8 mouse cellular contexts compared by ENCODE assay signal in the genomic region with DNA sequence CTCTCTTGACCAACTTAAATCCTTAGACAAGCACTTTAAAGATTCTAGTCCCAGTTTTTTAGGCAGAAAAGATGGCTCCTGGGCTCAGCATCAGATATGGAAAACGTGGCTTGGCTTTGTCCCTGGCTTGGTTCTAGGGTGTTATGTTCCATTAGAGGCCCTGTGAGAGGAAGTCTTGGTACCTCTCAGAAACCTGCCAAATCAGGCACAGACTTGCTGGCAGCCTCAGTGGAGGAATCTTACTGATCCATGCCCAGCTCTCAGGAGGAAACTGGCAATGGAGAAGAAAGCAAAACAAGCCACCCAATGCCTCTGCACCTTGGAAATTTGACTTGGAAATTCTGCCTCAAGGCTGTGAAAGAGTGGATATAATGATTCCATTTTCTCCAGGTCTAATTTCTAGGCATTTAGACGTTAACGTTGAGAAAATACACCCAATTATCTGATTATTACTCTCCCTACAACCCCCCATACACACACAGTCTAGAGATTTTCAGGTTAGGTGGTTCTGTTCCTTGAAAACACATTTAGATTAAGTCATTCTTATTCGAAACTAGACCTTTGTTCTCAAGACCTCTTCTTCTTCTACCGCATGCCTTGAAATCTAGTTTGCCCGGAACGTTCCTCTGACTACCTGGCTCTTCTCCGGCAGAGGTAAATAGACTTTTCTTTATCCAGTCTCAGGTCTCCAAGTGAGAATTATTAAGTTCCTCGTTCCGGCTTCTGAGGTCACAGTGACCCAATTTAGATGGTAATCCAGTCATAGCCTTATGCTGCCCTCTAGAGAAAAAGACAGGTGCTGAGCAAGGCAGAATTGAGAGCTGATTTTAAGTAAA. TPM values are rescaled to one million over a fixed set of nuclear protein-coding genes. Genes with fewer than 3 reads are reported as not detected.
A peak's percentile ranks its signal among the peaks of the same experiment; 100 is the strongest.
DNase-seq lines count a peak whose midpoint lies in the region; ATAC-seq lines count a peak whose summit lies in the region.

No protein-coding gene starts in this region.

- 35% methylated on average over 10 of the region's 10 CpGs for whole genome bisulfite sequencing in embryonic facial prominence, embryonic 11.5 days
- WGBS in hindbrain, embryonic 12.5 days = 36% methylated on average over 10 of the region's 10 CpGs
- 30% methylated on average over 10 of the region's 10 CpGs for WGBS in limb, embryonic 13.5 days
- 34% methylated on average over 10 of the region's 10 CpGs for WGBS in neural tube, embryonic 15.5 days

- ATAC-seq in embryonic facial prominence, embryonic 11.5 days (replicated peaks; ENCODE audit: insufficient number of reproducible peaks, low FRiP score, low TSS enrichment, low read depth) = 0 out of 2 replicates have a peak, but pooled peaks have one; percentile 34
- peak; percentile 63 for ATAC-seq in hindbrain, embryonic 12.5 days (ENCODE audit: low FRiP score)
- peak; percentile 71 for ATAC-seq in limb, embryonic 13.5 days (ENCODE audit: low FRiP score, low read depth)
- ATAC-seq in neural tube, embryonic 15.5 days (ENCODE audit: low FRiP score) = peak; percentile 75; the same call in 1 of the 2 replicates

- no peak overlapping the region for H3K4me3 ChIP-seq in embryonic facial prominence, embryonic 11.5 days (ENCODE audit: low read depth, low read length)
- H3K4me3 ChIP-seq in hindbrain, embryonic 12.5 days = no peak overlapping the region
- no peak overlapping the region for H3K4me3 ChIP-seq in limb, embryonic 13.5 days
- H3K4me3 ChIP-seq in neural tube, embryonic 15.5 days (replicated peaks) = no peak overlapping the region

- H3K9me3 ChIP-seq in embryonic facial prominence, embryonic 11.5 days (replicated peaks; ENCODE audit: control insufficient read depth, low read length) = no peaks in the 10 kb centered on the region
- no peaks in the 10 kb centered on the region for H3K9me3 ChIP-seq in hindbrain, embryonic 12.5 days (replicated peaks)
- no peaks in the 10 kb centered on the region for H3K9me3 ChIP-seq in limb, embryonic 13.5 days
- H3K9me3 ChIP-seq in neural tube, embryonic 15.5 days (replicated peaks) = no peaks in the 10 kb centered on the region

- no peaks in the 10 kb centered on the region for H3K27me3 ChIP-seq in embryonic facial prominence, embryonic 11.5 days (ENCODE audit: control insufficient read depth, insufficient read depth, low read length)
- H3K27me3 ChIP-seq in hindbrain, embryonic 12.5 days = no peaks in the 10 kb centered on the region
- no peaks in the 10 kb centered on the region for H3K27me3 ChIP-seq in limb, embryonic 13.5 days
- H3K27me3 ChIP-seq in neural tube, embryonic 15.5 days (replicated peaks) = no peaks in the 10 kb centered on the region

- H3K36me3 ChIP-seq in embryonic facial prominence, embryonic 11.5 days (replicated peaks; ENCODE audit: control insufficient read depth, insufficient read depth, low read depth, low read length) = no peaks in the 10 kb centered on the region
- peaks cover 9% of the 10 kb centered on the region; the same call in 1 of the 2 replicates for H3K36me3 ChIP-seq in hindbrain, embryonic 12.5 days
- H3K36me3 ChIP-seq in limb, embryonic 13.5 days = peaks cover 19% of the 10 kb centered on the region
- H3K36me3 ChIP-seq in neural tube, embryonic 15.5 days = peaks cover 11% of the 10 kb centered on the region; the same call in 1 of the 2 replicates

- DNase-seq in gastrocnemius, postnatal 25 days = peak; percentile 18
- DNase-seq in gastrocnemius, adult 8-10 months (ENCODE audit: low spot score in 2 of 2) = no peak
- DNase-seq in Muller cell, postnatal 12 days (ENCODE audit: inconsistent ontology term) = peak; percentile 49
- DNase-seq in embryonic facial prominence, embryonic 11.5 days (ENCODE audit: low spot score) = peak; percentile 79
- DNase-seq in c-Kit-positive CD71-positive TER-119-positive erythroid progenitor cells, embryonic 14.5 days (ENCODE audit: low spot score) = no peak

- no peak overlapping the region for H3K9ac ChIP-seq in embryonic facial prominence, embryonic 11.5 days (replicated peaks; ENCODE audit: low read length)
- no peak overlapping the region for H3K9ac ChIP-seq in hindbrain, embryonic 12.5 days
- 0 out of 2 replicates have a peak overlapping the region, but pooled peaks have one; percentile 13 for H3K9ac ChIP-seq in limb, embryonic 13.5 days
- no peak overlapping the region for H3K9ac ChIP-seq in neural tube, embryonic 15.5 days (replicated peaks)

- H3K4me2 ChIP-seq in embryonic facial prominence, embryonic 11.5 days (ENCODE audit: low read depth, low read length) = no peak overlapping the region
- no peak overlapping the region for H3K4me2 ChIP-seq in hindbrain, embryonic 12.5 days (replicated peaks)
- H3K4me2 ChIP-seq in limb, embryonic 13.5 days (replicated peaks) = no peak overlapping the region
- H3K4me2 ChIP-seq in neural tube, embryonic 15.5 days = peak overlapping the region; percentile 25; the same call in 1 of the 2 replicates

- no peak overlapping the region; the same call in 1 of the 2 replicates for H3K27ac ChIP-seq in embryonic facial prominence, embryonic 11.5 days (replicated peaks; ENCODE audit: low read depth, low read length)
- H3K27ac ChIP-seq in hindbrain, embryonic 12.5 days = peak overlapping the region; percentile 52; the same call in 1 of the 2 replicates
- peak overlapping the region; percentile 69; the same call in 1 of the 2 replicates for H3K27ac ChIP-seq in limb, embryonic 13.5 days
- peak overlapping the region; percentile 42 for H3K27ac ChIP-seq in neural tube, embryonic 15.5 days (replicated peaks)

- no peaks in the 10 kb centered on the region for H3K4me1 ChIP-seq in embryonic facial prominence, embryonic 11.5 days (ENCODE audit: control insufficient read depth, insufficient read depth, low read length)
- peaks cover 9% of the 10 kb centered on the region for H3K4me1 ChIP-seq in hindbrain, embryonic 12.5 days
- peaks cover 12% of the 10 kb centered on the region for H3K4me1 ChIP-seq in limb, embryonic 13.5 days
- H3K4me1 ChIP-seq in neural tube, embryonic 15.5 days = peaks cover 2% of the 10 kb centered on the region; the same call in 1 of the 2 replicates

RNA-seq across cellular contexts. Expression of a gene that starts 7.6 kb away (rescaled TPM):
- 1 to 10 TPM; 3.2 to 4.3 TPM for total RNA-seq in gastrocnemius, postnatal 25 days (2021)
- 1 to 10 TPM; 2.9 to 5.6 (median 3.3) TPM for total RNA-seq in gastrocnemius, adult 8-10 months (2022)
- polyA plus RNA-seq in embryonic facial prominence, embryonic 11.5 days (2014; fragmentation: Nextera tagmentation; extraction: Ambion mirVana) = 12.6 and 14.5 TPM in 2 replicates
- 9.4 and 9.9 TPM in 2 replicates for polyA plus RNA-seq in hindbrain, embryonic 12.5 days (2016; fragmentation: Nextera tagmentation; extraction: Ambion mirVana)
- 10.2 and 11.0 TPM in 2 replicates for polyA plus RNA-seq in limb, embryonic 13.5 days (2015; fragmentation: Nextera tagmentation; extraction: Ambion mirVana)
- polyA plus RNA-seq in neural tube, embryonic 15.5 days (2015; fragmentation: Nextera tagmentation; extraction: Ambion mirVana) = 3.4 and 4.5 TPM in 2 replicates

RNA-seq across cellular contexts. Expression of a gene that starts 29.6 kb away (rescaled TPM):
- 10 to 100 TPM in 1 of 2 experiments, 1 to 10 TPM in 1; 9.7 to 10.9 TPM for total RNA-seq in gastrocnemius, postnatal 25 days (2021)
- total RNA-seq in gastrocnemius, adult 8-10 months (2022) = 1 to 10 TPM; 4.7 to 9.5 (median 6.7) TPM
- 29.3 and 32.5 TPM in 2 replicates for polyA plus RNA-seq in embryonic facial prominence, embryonic 11.5 days (2014; fragmentation: Nextera tagmentation; extraction: Ambion mirVana)
- polyA plus RNA-seq in hindbrain, embryonic 12.5 days (2016; fragmentation: Nextera tagmentation; extraction: Ambion mirVana) = 34.3 and 37.9 TPM in 2 replicates
- polyA plus RNA-seq in limb, embryonic 13.5 days (2015; fragmentation: Nextera tagmentation; extraction: Ambion mirVana) = 28.4 and 28.6 TPM in 2 replicates
- polyA plus RNA-seq in neural tube, embryonic 15.5 days (2015; fragmentation: Nextera tagmentation; extraction: Ambion mirVana) = 35.3 and 36.1 TPM in 2 replicates

RNA-seq across cellular contexts. Expression of a gene that starts 49.0 kb away (rescaled TPM):
- total RNA-seq in gastrocnemius, postnatal 25 days (2021) = under 1 TPM in 1 of 2 experiments, not detected in 1; 0.11 TPM
- total RNA-seq in gastrocnemius, adult 8-10 months (2022) = under 1 TPM in 1 of 4 experiments, not detected in 3; 0.16 TPM
- 0.63 and 0.95 TPM in 2 replicates for polyA plus RNA-seq in embryonic facial prominence, embryonic 11.5 days (2014; fragmentation: Nextera tagmentation; extraction: Ambion mirVana)
- 0.52 and 0.96 TPM in 2 replicates for polyA plus RNA-seq in hindbrain, embryonic 12.5 days (2016; fragmentation: Nextera tagmentation; extraction: Ambion mirVana)
- 0.83 and 0.84 TPM in 2 replicates for polyA plus RNA-seq in limb, embryonic 13.5 days (2015; fragmentation: Nextera tagmentation; extraction: Ambion mirVana)
- polyA plus RNA-seq in neural tube, embryonic 15.5 days (2015; fragmentation: Nextera tagmentation; extraction: Ambion mirVana) = 0.59 and 0.66 TPM in 2 replicates

Comparison
In these comparisons a context has a peak if more than half of its experiments do, and no peak if none do; other contexts are left out.
1. DNase-seq: peak in gastrocnemius, postnatal 25 days (single experiment), Muller cell, postnatal 12 days (single experiment) and embryonic facial prominence, embryonic 11.5 days (single experiment); none in gastrocnemius, adult 8-10 months (0 of 2) and c-Kit-positive CD71-positive TER-119-positive erythroid progenitor cells, embryonic 14.5 days (single experiment).
2. Peak in every context shown above with its lines, with median percentiles within 50 percentile points of each other: ATAC-seq.